Mouse (Mus musculus) stomach, embryonic 16.5 days (tissue): ENCODE data around the gene Gpr27. TPM values are rescaled to one million over a fixed set of nuclear protein-coding genes. Genes with fewer than 3 reads are reported as not detected.

Experiments used
- ATAC-seq: fragments of 200-750 bp; cut with Nextera tagmentation; 2 replicates; pipeline ENCODE4 v1.8.0; 2017; ENCODE audit warnings: moderate number of reproducible peaks, moderate TSS enrichment; ENCODE audit not compliant: insufficient read depth, low FRiP score
- H3K27ac ChIP-seq: fragments of 300-500 bp; sonication (generic); 2 replicates; pipeline ENCODE4 v1.5.1; 2014; ENCODE audit warnings: low read length
- H3K27me3 ChIP-seq: fragments of 300-500 bp; sonication (generic); 2 replicates; pipeline ENCODE4 v1.6.1; 2014; ENCODE audit warnings: low read length, control low read depth, mixed read lengths; ENCODE audit not compliant: control insufficient read depth, insufficient read depth
- H3K36me3 ChIP-seq: fragments of 300-500 bp; sonication (generic); 2 replicates; pipeline ENCODE4 v1.6.1; 2014; ENCODE audit warnings: low read length; ENCODE audit not compliant: control insufficient read depth, insufficient read depth
- H3K4me1 ChIP-seq: fragments of 300-500 bp; sonication (generic); 2 replicates; pipeline ENCODE4 v1.6.1; 2014; ENCODE audit warnings: low read length, control low read depth, mixed read lengths; ENCODE audit not compliant: control insufficient read depth, insufficient read depth
- H3K4me2 ChIP-seq: fragments of 300-500 bp; sonication (generic); 2 replicates; pipeline ENCODE4 v1.6.1; 2014; ENCODE audit warnings: low read depth, low read length, mixed read lengths
- H3K4me3 ChIP-seq: fragments of 300-500 bp; sonication (generic); replicated peaks from 2 replicates; pipeline ENCODE4 v1.5.1; 2014; ENCODE audit warnings: mild to moderate bottlenecking, low read length
- H3K9ac ChIP-seq: fragments of 300-500 bp; sonication (generic); 2 replicates; pipeline ENCODE4 v1.6.1; 2014; ENCODE audit warnings: low read length
- H3K9me3 ChIP-seq: fragments of 300-500 bp; sonication (generic); replicated peaks from 2 replicates; pipeline ENCODE4 v1.6.1; 2016; ENCODE audit warnings: low read length, control low read depth; ENCODE audit not compliant: control insufficient read depth
- WGBS: fragments of 180-500 bp; shearing (Covaris S2); extraction: QIAGEN DNeasy Blood & Tissue Kit; methylation state at CpG from one replicate; pipeline ENCODE4 v1.1.7; 2014; 5-methylcytosine and 5-hydroxymethylcytosine counted together
- polyA plus RNA-seq: library from polyadenylated mRNA; unstranded; fragments of >200 nt; fragmentation: Nextera tagmentation; extraction: Ambion mirVana; gene quantifications from 2 replicates; pipeline ENCODE4 v1.2.1, GENCODE M21; 2015

Gpr27 gene
- polyA plus RNA-seq, 1 experiment from 2014 or later: 1.6 TPM

DNA sequence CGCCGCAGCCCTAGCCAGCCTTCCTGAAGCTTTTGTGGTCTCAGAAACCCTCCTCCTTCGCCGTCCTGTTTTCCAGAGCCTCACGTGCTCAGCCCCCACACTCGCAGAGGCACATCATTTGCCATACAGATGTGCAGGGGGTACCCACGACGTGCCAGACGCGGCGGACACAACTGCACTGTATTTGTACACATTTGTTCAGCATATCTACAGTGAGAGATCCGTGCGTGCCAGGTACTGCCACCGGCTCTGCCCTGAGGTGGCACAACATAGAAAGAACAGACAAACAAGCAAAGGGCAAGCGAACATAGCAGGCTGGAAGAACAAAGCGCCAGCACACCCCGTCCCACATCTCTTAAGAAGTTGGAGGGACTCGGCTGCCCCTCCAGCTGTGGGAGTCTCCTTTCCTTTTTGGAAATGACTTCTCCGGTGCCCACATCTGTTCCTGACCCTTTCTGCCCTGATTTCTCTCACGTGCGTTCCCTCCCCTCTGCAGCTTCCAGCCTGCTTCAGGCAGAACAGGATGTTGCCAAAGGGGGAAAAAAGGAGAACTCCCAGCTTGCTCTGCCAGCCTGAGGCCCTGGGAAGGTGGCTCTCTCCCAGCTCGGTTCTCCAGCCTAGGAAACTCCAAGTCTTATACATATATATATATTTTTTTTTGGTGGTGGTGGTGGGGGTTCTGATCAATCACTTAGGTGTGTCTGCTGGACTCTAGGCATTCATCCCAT, 34.3 kb downstream of the Gpr27 start:
- Histone ChIP-seq H3K9ac (peak overlapping the region; percentile 65), H3K27ac (no peak overlapping the region), H3K4me3 (peak overlapping the region; percentile 52), H3K36me3 (no peaks in the 10 kb centered on the region), H3K4me1 (peaks cover 10% of the 10 kb centered on the region), H3K4me2 (peak overlapping the region; percentile 94), H3K27me3 (peaks cover 33% of the 10 kb centered on the region), H3K9me3 (no peaks in the 10 kb centered on the region)
- ATAC-seq: no peak
- WGBS: 7% methylated on average over 22 of the region's 22 CpGs

DNA sequence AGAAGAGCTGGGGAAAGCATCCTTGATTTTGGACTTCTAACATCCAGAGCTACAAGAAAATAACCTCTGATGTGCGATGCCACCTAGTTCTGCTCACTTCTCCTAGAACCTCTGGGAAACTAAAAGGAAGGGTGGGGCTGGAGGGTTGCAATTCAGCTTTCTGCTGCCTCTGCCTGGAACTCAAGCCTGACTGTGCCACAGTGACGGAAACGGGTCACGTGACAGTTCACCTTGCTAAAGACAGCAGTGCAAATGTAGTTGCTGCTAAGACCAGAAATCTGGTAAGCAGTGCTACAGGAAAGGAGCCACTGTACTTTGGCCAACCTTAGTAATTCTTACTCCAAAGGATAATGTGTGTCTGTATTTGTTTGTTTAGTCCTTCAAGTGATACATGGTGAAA, 37.4 kb downstream of the Gpr27 start:
- Histone ChIP-seq H3K9me3 (no peaks in the 10 kb centered on the region), H3K4me1 (peaks cover 10% of the 10 kb centered on the region), H3K36me3 (no peaks in the 10 kb centered on the region), H3K4me2 (no peak overlapping the region), H3K27me3 (peaks cover 26% of the 10 kb centered on the region), H3K4me3 (no peak overlapping the region), H3K9ac (no peak overlapping the region), H3K27ac (no peak overlapping the region)
- no peak for ATAC-seq
- WGBS: 85% methylated on average over 4 of the region's 4 CpGs

DNA sequence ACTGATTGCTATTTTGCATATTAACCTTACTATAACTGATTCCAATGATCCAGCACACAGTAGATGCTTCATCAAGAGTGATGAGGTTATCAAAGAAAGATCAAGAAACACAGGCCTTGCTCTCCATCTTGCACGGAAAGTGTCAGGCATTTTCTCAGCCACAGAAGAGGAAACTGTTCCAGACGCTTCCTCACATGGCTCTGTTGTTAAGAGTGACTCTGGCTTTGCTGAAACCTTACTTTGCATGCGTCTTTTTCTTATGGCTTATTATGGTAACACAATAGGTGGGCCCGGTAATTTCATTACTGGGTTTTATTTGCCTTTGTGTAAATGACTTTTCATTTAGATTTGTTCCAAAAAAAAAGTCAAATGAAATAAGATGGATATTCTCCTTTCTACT, 39.4 kb downstream of the Gpr27 start:
- Histone ChIP-seq H3K9me3 (no peaks in the 10 kb centered on the region), H3K27ac (no peak overlapping the region), H3K4me3 (no peak overlapping the region), H3K27me3 (peaks cover 7% of the 10 kb centered on the region), H3K36me3 (no peaks in the 10 kb centered on the region), H3K9ac (no peak overlapping the region), H3K4me1 (no peaks in the 10 kb centered on the region), H3K4me2 (no peak overlapping the region)
- 77% methylated on average over 4 of the region's 4 CpGs for WGBS
- no peak for ATAC-seq

DNA sequence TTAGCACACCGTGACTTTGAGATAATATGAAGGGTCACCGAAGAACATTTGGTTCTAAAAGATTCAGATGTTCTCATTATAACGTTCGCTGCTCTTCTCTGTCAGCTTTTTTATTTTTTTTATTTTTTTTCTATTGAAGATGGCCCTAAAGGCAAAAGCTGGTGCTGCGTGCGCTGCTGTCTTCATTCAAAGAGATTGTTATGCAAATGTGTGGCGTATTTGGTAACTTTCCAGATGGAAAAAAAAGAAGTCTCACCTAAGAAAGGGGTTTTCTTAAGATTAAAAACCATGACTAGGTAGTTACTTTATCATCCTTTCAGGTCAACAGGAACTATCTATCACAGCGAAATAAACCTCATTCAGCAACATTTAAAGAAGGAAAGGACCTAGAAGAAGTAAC, 40.2 kb downstream of the Gpr27 start:
- no peaks in the 10 kb centered on the region for H3K4me1 ChIP-seq
- WGBS: 85% methylated on average over 8 of the region's 8 CpGs

DNA sequence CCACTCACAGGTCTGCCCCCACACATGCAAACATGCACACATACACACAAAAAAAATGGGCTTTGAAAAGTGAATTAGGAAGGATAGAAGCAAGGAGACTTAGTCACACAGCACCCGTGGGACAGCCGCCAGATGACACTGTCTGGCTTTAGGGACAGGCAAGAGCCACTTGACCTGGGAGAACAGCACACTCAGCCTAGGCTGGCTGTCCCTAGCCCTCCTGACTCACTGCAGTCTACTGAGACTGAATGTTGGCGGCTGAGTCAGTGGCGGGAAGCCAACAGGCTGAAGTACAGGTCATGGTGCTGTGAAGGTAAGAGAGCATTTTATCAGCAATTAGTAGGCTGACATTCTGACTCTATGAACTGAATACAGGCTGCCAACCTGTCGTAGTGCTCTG, 42.2 kb downstream of the Gpr27 start:
- no peak overlapping the region for H3K27ac ChIP-seq
- H3K4me3 ChIP-seq: no peak overlapping the region
- ATAC-seq: no peak
- H3K4me1 ChIP-seq: no peaks in the 10 kb centered on the region
- no peaks in the 10 kb centered on the region for H3K9me3 ChIP-seq
- no peak overlapping the region for H3K4me2 ChIP-seq
- peaks cover 3% of the 10 kb centered on the region for H3K27me3 ChIP-seq
- H3K36me3 ChIP-seq: no peaks in the 10 kb centered on the region
- WGBS: 69% methylated on average over 5 of the region's 5 CpGs
- no peak overlapping the region for H3K9ac ChIP-seq

More for the DNA sequence above, 40.2 kb downstream of the Gpr27 start:
- Histone ChIP-seq H3K4me3 (no peak overlapping the region), H3K9me3 (no peaks in the 10 kb centered on the region), H3K36me3 (no peaks in the 10 kb centered on the region), H3K27ac (no peak overlapping the region), H3K4me2 (no peak overlapping the region), H3K9ac (no peak overlapping the region), H3K27me3 (peaks cover 3% of the 10 kb centered on the region)
- no peak for ATAC-seq

DNA sequence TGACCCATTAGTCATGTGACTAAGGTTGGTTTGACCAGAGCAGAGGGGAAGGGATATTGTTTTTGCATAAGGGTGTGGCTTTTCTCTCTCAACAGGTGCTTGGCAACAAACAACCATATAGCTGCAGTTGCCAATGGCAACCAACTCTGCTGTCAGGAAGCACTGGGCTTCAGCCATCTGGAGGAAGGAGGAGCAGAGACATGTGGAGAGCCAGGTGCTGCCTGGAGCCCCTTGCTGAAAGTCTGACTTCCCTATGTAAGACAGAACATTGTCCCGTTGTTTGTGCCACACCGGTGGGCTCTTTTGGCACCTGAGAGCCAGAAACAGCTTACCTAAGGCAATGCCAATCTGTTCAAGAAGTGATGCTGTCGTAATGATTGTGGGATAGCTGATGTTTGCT, 50.4 kb downstream of the Gpr27 start:
- H3K27ac ChIP-seq: no peak overlapping the region
- no peaks in the 10 kb centered on the region for H3K27me3 ChIP-seq
- H3K9ac ChIP-seq: no peak overlapping the region
- no peaks in the 10 kb centered on the region for H3K9me3 ChIP-seq
- H3K4me2 ChIP-seq: no peak overlapping the region
- H3K4me1 ChIP-seq: no peaks in the 10 kb centered on the region
- WGBS: 76% methylated on average over 3 of the region's 3 CpGs
- no peak overlapping the region for H3K4me3 ChIP-seq
- ATAC-seq: no peak
- no peaks in the 10 kb centered on the region for H3K36me3 ChIP-seq

Other genes starting within 250 kb of the Gpr27 start
- gene Foxp1, start 170.0 kb upstream of the Gpr27 start, polyA plus RNA-seq: 108 and 110 TPM in 2 replicates
- gene Eif4e3, start 25.9 kb upstream of the Gpr27 start, polyA plus RNA-seq: 10.9 and 11.3 TPM in 2 replicates
- gene Gm20696, start 25.9 kb upstream of the Gpr27 start, polyA plus RNA-seq: 1.9 and 2.0 TPM in 2 replicates
- gene Prok2, start 33.7 kb downstream of the Gpr27 start, polyA plus RNA-seq: 0.27 TPM in 1 of 2 replicates, not detected in the other